Mouse (Mus musculus) kidney, adult 2 months (tissue): Measurements from ENCODE around the gene Zfand5. TPM values are rescaled to one million over a fixed set of nuclear protein-coding genes. Genes with fewer than 3 reads are reported as not detected.

ENCODE experiments used
- DNase-seq: peaks from one replicate; pipeline ENCODE4 v3.0.0; 2021
- H3K27ac ChIP-seq: fragments of 200-500 bp; 2 replicates; pipeline ENCODE4 v1.5.1; 2012; ENCODE audit warnings: low read depth, low read length, control low read depth, inconsistent platforms; ENCODE audit not compliant: insufficient read depth
- H3K27me3 ChIP-seq: fragments of 200-500 bp; replicated peaks from 2 replicates; pipeline ENCODE4 v1.6.1; 2012; ENCODE audit warnings: mild to moderate bottlenecking, moderate library complexity, low read length, inconsistent platforms; ENCODE audit not compliant: control insufficient read depth, insufficient read depth
- H3K36me3 ChIP-seq: fragments of 200-500 bp; 2 replicates; pipeline ENCODE4 v1.6.1; 2012; ENCODE audit warnings: mild to moderate bottlenecking, moderate library complexity, low read length, inconsistent platforms; ENCODE audit not compliant: control insufficient read depth, insufficient read depth
- H3K4me1 ChIP-seq: fragments of 200-500 bp; 2 replicates; pipeline ENCODE4 v1.6.1; 2011; ENCODE audit warnings: low read length; ENCODE audit not compliant: control insufficient read depth, insufficient read depth
- H3K4me3 ChIP-seq: fragments of 200-500 bp; 2 replicates; pipeline ENCODE4 v1.5.1; 2011; ENCODE audit warnings: mild to moderate bottlenecking, low read depth, low read length, control low read depth; ENCODE audit not compliant: insufficient read depth
- CTCF ChIP-seq: fragments of 200-500 bp; conservative IDR thresholded peaks from 2 replicates; pipeline ENCODE4 v1.5.1; 2011; ENCODE audit warnings: low read depth, mild to moderate bottlenecking, control low read depth, low read length, moderate library complexity, mixed read lengths; ENCODE audit not compliant: insufficient read depth, insufficient read length
- POLR2A ChIP-seq: fragments of 200-500 bp; IDR thresholded peaks from one replicate; pipeline ENCODE4 v1.6.1; 2011; ENCODE audit warnings: low read depth, low read length, control low read depth
- WGBS: fragments of 180-500 bp; shearing (Covaris S2); methylation state at CpG from one replicate; pipeline ENCODE4 v1.1.7; 2018; 5-methylcytosine and 5-hydroxymethylcytosine counted together
- polyA plus RNA-seq: library from polyadenylated mRNA; depleted of rRNA; stranded (reverse); fragments of >200 nt; gene quantifications from 2 replicates; pipeline ENCODE4 v1.2.3, GENCODE M21; 2012; rRNA removed

Zfand5 gene
- polyA plus RNA-seq, 1 experiment, result 17.4 TPM

- no peaks in the 10 kb centered on the region; the same call in 1 of the 2 replicates for H3K4me1 ChIP-seq
- H3K4me3 ChIP-seq, result no peak overlapping the region
- H3K27ac ChIP-seq, result peak overlapping the region; percentile 26; the same call in 1 of the 2 replicates
- no peaks in the 10 kb centered on the region for H3K36me3 ChIP-seq
- no peaks in the 10 kb centered on the region for H3K27me3 ChIP-seq
- TF ChIP-seq CTCF (no peak), POLR2A (no peak)
- WGBS, result 87% methylated on average over 6 of the region's 6 CpGs
- peak; percentile 19 for DNase-seq
These were observed 58.4 kb downstream of the Zfand5 start for GRCm38 (mm10) chr19:21330305-21331115.

DNA sequence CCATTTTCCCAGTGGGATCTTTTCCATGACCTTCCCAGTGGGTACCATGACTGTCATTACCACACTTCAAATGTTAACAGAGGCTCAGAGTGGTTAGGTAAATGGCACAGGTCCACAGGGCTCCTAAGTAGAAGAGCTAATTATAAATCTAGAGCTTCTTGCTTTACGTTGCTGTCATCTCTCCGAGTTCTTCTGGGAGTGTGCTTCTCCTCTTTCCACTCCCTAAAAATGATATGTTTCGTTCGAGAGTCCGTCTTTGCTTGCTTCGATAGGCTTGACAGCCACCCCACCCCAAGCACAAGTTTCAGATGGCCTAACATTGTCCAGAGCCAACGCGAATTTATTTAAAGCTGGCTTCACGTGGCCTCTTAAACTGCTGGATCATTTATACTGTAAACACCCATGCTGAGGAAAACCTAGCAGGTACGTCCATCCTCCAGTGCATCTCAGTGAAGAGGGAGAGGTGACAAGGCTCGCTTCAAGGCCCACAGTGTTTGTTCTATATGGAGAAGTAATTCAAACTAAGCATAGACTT, 59.6 kb downstream of the Zfand5 start:
- no peak for DNase-seq
- no peak overlapping the region for H3K27ac ChIP-seq
- no peak for TF ChIP-seq CTCF
- no peak for TF ChIP-seq POLR2A
- H3K36me3 ChIP-seq, result no peaks in the 10 kb centered on the region
- no peaks in the 10 kb centered on the region; the same call in 1 of the 2 replicates for H3K4me1 ChIP-seq
- H3K4me3 ChIP-seq, result no peak overlapping the region
- no peaks in the 10 kb centered on the region for H3K27me3 ChIP-seq
- 60% methylated on average over 11 of the region's 11 CpGs for WGBS

Other genes starting within 250 kb of the Zfand5 start
- gene Gda, start 201.2 kb downstream of the Zfand5 start, polyA plus RNA-seq, result 1.1 and 1.4 TPM in 2 replicates